Mouse (Mus musculus) cerebral cortex, adult 2 months (tissue): ENCODE measurements around the gene Prnd.

Source experiments
- WGBS: fragments of 180-500 bp; shearing (Covaris S2); methylation state at CpG from one replicate; pipeline ENCODE4 v1.1.7; 2018; 5-methylcytosine and 5-hydroxymethylcytosine counted together

Gene Prnd

GRCm38 (mm10) chr2:131950598-131951095 is at the start of gene Prnd:
TSS of gene Prnd (plus strand) at chr2:131950861.
- WGBS, result 65% methylated on average over 11 of the region's 11 CpGs

GRCm38 (mm10) chr2:131902423-131902822 is 48.2 kb upstream of the Prnd start:
- 52% methylated on average over 2 of the region's 3 CpGs for WGBS

- WGBS, result 27% methylated on average over 8 of the region's 8 CpGs
These were observed 47.8 kb upstream of the Prnd start for GRCm38 (mm10) chr2:131902867-131903266.

GRCm38 (mm10) chr2:131905025-131905424 is 45.6 kb upstream of the Prnd start:
- 75% methylated on average over 5 of the region's 5 CpGs for WGBS

- 57% methylated on average over 6 of the region's 6 CpGs for WGBS
These were observed 44.9 kb upstream of the Prnd start for GRCm38 (mm10) chr2:131905776-131906175.

GRCm38 (mm10) chr2:131906266-131906665 is 44.4 kb upstream of the Prnd start:
- WGBS, result 83% methylated on average over 3 of the region's 3 CpGs

- 67% methylated on average over 1 of the region's 1 CpGs for WGBS
These were observed 43.8 kb upstream of the Prnd start for GRCm38 (mm10) chr2:131906846-131907245.

GRCm38 (mm10) chr2:131907311-131907710 is 43.4 kb upstream of the Prnd start:
- WGBS, result 87% methylated on average over 5 of the region's 5 CpGs

GRCm38 (mm10) chr2:131908351-131908861 is 42.3 kb upstream of the Prnd start:
- WGBS, result 94% methylated on average over 7 of the region's 7 CpGs

- WGBS, result 97% methylated on average over 1 of the region's 1 CpGs
These were observed 41.8 kb upstream of the Prnd start for GRCm38 (mm10) chr2:131908906-131909305.

- 2% methylated on average over 50 of the region's 52 CpGs for WGBS
These were observed 40.7 kb upstream of the Prnd start, which contains the start of the genes Prnp and Prn for GRCm38 (mm10) chr2:131909683-131910572. TSS of gene Prnp (plus strand) at chr2:131909928. TSS of gene Prn (plus strand) at chr2:131909957.

- 18% methylated on average over 2 of the region's 2 CpGs for WGBS
These were observed 39.8 kb upstream of the Prnd start for GRCm38 (mm10) chr2:131910847-131911246.

GRCm38 (mm10) chr2:131911341-131911740 is 39.3 kb upstream of the Prnd start:
- 17% methylated on average over 4 of the region's 4 CpGs for WGBS

- WGBS, result 41% methylated on average over 8 of the region's 8 CpGs
These were observed 38.0 kb upstream of the Prnd start for GRCm38 (mm10) chr2:131912526-131913258.

- 42% methylated on average over 7 of the region's 7 CpGs for WGBS
These were observed 18.3 kb upstream of the Prnd start for GRCm38 (mm10) chr2:131932275-131932902.

- 25% methylated on average over 6 of the region's 6 CpGs for WGBS
These were observed 17.6 kb upstream of the Prnd start for GRCm38 (mm10) chr2:131933013-131933412.

- WGBS, result 25% methylated on average over 3 of the region's 3 CpGs
These were observed 17.1 kb upstream of the Prnd start for GRCm38 (mm10) chr2:131933598-131933997.

- WGBS, result 85% methylated on average over 2 of the region's 2 CpGs
These were observed 16.4 kb upstream of the Prnd start for GRCm38 (mm10) chr2:131934243-131934642.

- 30% methylated on average over 10 of the region's 10 CpGs for WGBS
These were observed 15.1 kb upstream of the Prnd start for GRCm38 (mm10) chr2:131935390-131936105.

GRCm38 (mm10) chr2:131936410-131936809 is 14.3 kb upstream of the Prnd start:
- 97% methylated on average over 10 of the region's 10 CpGs for WGBS
